Mouse (Mus musculus): ENCODE measurements around the gene Sirt6.

GRCm38 (mm10) chr10:81626994-81627835, at the start of gene Sirt6:
- TF ChIP-seq CTCF (IDR thresholded peaks at IDR 0.05; ENCODE audit: low read depth) (no peak), EP300 (IDR thresholded peaks at IDR 0.05; ENCODE audit: low read depth) (peak; percentile 91)
